Mouse (Mus musculus): Measurements from ENCODE around the gene Vti1a.

- TF ChIP-seq CTCF (IDR thresholded peaks at IDR 0.05; ENCODE audit: low read depth) (no peak), EP300 (IDR thresholded peaks at IDR 0.05; ENCODE audit: low read depth) (no peak)
Observed at GRCm38 (mm10) chr19:55411894-55412293, 95.8 kb downstream of the Vti1a start.
